Mouse (Mus musculus): ENCODE results near the gene Spats2l. TPM values are rescaled to one million over a fixed set of nuclear protein-coding genes. Genes with fewer than 3 reads are reported as not detected.
A peak's percentile ranks its signal among the peaks of the same experiment; 100 is the strongest.

The Spats2l gene
- polyA plus RNA-seq, 1 experiment = 2.2 TPM

DNA sequence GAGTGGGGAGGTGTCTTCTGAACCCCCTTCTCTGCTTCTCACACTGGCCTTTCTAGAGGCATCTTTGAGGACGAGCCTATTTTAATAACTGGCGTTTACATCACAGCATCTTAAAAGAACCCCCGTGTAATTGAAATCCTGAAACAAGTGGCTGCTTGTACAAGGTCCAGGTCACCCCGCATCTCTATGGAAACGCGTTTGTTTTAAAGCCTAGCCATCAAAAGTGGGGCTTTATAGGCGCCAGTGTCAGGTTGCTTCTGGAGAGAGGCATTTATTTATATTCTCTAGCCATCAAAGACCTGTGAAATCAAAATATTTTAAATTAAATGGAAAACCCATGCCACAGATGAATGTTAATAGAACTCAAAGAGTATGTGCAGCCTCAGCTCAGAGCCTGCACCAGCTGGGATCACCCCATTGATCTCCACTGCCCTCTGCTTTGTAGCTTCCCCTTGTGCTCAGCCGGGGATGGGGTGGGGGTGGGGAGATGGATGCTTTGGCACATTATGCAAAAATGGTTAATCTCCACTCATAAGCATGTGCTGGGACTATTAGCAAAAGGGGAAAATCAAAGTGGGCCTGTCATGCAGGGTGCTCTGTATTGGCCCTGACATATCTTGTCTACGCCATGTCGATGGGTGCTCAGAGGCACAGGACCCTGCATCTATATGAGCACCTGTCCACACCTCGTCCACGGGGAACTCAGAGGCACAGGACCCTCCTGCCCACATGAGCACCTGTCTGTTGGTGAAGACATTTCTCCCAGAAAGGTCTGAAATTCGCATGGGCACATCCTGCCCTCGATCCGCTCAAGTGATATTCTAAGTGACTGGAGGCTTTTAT lies 73.1 kb downstream of the Spats2l start:
- no peak overlapping the region for H3K27ac ChIP-seq (replicated peaks; ENCODE audit: low read depth, low read length)
- H3K4me1 ChIP-seq (ENCODE audit: control insufficient read depth, insufficient read depth, insufficient read length, low read length) = no peaks in the 10 kb centered on the region
- no peak overlapping the region for H3K4me3 ChIP-seq (ENCODE audit: insufficient read depth, low read depth, low read length)

DNA sequence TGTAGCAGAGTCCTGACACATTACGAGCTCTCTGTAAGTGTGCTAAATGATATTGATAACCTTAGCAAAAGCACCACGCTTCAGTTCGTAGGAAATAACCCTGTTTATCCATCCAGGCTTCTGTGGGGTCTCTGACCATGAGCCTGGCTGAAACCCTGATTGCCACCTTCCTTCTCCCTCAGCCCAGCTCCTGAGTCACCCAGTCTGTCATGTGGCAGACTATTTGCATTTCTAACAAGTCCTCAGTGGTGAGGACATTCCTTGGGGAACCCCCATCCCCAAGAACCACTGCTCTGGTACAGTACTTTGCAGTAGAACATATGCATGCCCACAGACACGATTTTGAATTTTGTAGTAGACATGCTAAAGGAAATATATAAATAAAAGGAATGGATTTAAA lies 75.1 kb downstream of the Spats2l start:
- H3K4me1 ChIP-seq (ENCODE audit: control insufficient read depth, insufficient read depth, insufficient read length, low read length) = peaks cover 6% of the 10 kb centered on the region; the same call in 1 of the 2 replicates
- H3K4me3 ChIP-seq (ENCODE audit: insufficient read depth, low read depth, low read length) = no peak overlapping the region
- no peak overlapping the region for H3K27ac ChIP-seq (replicated peaks; ENCODE audit: low read depth, low read length)

DNA sequence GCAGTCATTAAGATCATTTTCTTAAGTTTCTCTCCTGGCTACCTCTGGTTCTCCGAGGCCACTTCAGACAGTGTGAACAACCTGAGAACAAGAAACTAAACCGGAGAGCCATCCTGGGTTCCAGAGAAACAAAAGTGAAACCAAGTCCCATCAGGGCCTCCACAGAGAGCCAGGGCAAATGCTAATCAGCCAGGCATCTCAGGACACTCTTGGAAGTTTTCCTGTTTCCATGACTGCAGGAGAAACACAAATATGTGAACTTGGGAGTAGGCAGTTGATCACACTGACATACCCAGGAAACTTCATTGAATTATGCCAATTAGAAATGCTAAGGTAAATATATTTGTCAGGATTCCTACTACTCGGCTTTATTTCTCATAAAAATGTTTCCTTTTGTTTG lies 76.0 kb downstream of the Spats2l start:
- Histone ChIP-seq H3K4me3 (ENCODE audit: insufficient read depth, low read depth, low read length) (no peak overlapping the region), H3K4me1 (ENCODE audit: control insufficient read depth, insufficient read depth, insufficient read length, low read length) (peaks cover 6% of the 10 kb centered on the region; the same call in 1 of the 2 replicates), H3K27ac (replicated peaks; ENCODE audit: low read depth, low read length) (no peak overlapping the region; the same call in 1 of the 2 replicates)

DNA sequence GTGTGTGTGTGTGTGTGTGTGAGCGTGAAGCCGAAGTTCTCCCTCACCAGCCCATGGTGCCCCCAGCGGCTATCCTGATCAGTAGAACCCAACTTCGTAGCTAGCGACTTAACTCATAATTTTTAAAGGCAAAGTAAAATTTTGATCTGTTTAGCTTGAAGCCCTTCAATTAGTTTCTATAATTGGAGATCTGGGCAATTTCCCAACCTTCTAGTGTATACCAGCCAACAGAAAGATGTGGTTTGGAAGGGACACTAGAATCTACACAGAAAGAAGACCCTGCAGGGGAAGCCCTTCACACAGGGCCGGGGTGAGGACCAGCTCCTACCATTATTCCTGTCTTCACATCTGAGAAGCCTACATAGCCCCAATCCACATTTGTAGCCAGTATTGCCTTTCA lies 77.9 kb downstream of the Spats2l start:
- Histone ChIP-seq H3K27ac (replicated peaks; ENCODE audit: low read depth, low read length) (no peak overlapping the region), H3K4me1 (ENCODE audit: control insufficient read depth, insufficient read depth, insufficient read length, low read length) (peaks cover 6% of the 10 kb centered on the region; the same call in 1 of the 2 replicates), H3K4me3 (ENCODE audit: insufficient read depth, low read depth, low read length) (no peak overlapping the region)

DNA sequence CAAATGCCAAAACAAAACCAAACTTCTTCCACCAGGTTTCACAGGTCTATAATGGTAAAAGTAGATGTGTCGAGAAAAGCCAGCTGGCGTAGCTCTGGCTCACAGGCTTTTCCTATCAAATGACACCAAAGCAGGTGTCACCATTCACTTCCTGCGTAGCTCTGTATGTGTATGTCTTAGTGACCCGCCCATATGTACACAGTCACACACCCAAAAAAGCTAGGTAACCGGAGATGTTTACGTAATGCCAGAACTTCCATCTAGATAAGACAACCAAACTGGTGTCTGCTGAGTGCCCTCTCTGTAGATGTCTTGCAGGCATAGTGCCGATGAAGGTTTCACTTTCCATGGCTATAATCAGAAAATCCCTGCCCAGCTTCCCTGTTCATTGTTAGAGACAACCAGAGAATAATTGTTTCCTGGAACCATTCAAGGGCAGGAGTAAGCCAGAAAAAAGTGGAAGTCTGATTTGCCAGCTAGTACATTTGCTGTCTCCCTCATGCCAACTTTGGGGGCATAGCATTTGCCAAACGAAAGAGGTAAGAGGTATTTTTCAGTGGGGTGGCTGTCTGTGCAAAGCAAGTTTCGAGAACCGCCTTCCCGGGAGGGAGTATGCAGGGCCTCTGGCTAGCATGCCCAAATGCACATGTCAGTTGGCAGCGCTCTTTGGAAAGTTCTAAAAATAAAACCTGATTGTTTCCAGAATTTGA lies 78.8 kb downstream of the Spats2l start:
- H3K4me1 ChIP-seq (ENCODE audit: control insufficient read depth, insufficient read depth, insufficient read length, low read length) = peaks cover 6% of the 10 kb centered on the region; the same call in 1 of the 2 replicates
- H3K4me3 ChIP-seq (ENCODE audit: insufficient read depth, low read depth, low read length) = no peak overlapping the region; the same call in 1 of the 2 replicates
- H3K27ac ChIP-seq (replicated peaks; ENCODE audit: low read depth, low read length) = 0 out of 2 replicates have a peak overlapping the region, but pooled peaks have one; percentile 10

DNA sequence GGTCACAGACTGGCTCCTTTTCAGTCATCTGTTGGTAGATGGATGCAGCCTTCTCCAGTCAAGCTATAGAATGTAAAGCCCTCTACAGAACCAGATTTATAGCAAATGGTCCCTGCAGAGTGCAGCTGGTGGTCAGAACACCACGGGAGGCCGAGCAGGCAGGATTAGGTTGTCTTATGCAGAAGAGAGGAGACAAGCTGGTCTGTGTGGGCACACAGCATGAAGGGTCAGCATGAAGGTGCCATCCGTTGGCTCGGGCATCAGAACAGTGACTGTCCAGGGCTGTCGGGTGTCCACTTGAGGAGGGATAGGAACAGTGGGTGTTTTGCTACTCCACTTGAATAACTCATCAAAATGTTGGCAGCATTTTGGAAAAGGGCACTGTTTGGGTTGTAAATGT lies 83.8 kb downstream of the Spats2l start:
- H3K4me3 ChIP-seq (ENCODE audit: insufficient read depth, low read depth, low read length) = no peak overlapping the region
- H3K27ac ChIP-seq (replicated peaks; ENCODE audit: low read depth, low read length) = no peak overlapping the region
- peaks cover 4% of the 10 kb centered on the region; the same call in 1 of the 2 replicates for H3K4me1 ChIP-seq (ENCODE audit: control insufficient read depth, insufficient read depth, insufficient read length, low read length)

DNA sequence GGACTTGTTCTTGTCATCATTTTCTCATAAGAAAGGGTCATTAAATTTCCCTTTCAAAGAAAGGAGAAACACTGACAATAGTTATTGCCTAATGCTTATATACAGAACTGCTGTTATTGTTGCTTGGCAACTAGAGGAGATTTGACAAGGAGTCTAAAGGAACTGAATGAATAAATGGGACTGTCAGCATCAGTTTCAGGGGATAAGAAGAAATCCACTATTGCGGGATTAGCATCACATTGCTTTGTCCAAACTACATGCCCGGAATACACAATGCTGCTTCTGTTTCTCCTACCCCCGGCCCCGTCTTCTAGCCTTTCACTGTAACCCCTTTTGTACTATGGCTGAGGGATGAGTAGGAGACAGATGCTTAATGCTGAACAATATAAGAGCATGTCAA lies 88.1 kb downstream of the Spats2l start:
- Histone ChIP-seq H3K27ac (replicated peaks; ENCODE audit: low read depth, low read length) (no peak overlapping the region), H3K4me1 (ENCODE audit: control insufficient read depth, insufficient read depth, insufficient read length, low read length) (no peaks in the 10 kb centered on the region)

DNA sequence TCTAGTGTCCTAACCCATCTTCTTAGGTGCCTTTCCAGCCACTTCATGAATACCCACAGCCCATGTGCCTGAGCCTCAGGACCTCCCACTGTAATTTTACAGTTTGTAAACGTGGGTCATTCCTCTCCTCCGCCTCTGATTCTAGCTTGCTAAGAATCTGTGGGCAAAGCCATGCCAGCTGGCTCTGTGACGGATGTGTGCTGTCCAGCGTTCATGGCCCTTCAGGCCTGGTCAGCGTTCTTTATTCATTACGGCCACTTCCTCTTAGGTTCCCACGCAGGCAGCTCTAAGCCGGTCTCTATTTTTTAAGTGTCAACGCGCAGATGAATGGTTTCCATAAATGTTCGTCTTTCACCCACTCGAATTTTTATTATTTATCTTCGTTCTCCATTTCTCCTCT lies 94.7 kb downstream of the Spats2l start:
- H3K4me1 ChIP-seq (ENCODE audit: control insufficient read depth, insufficient read depth, insufficient read length, low read length) = no peaks in the 10 kb centered on the region

More for the DNA sequence above, 88.1 kb downstream of the Spats2l start:
- H3K4me3 ChIP-seq (ENCODE audit: insufficient read depth, low read depth, low read length) = no peak overlapping the region

DNA sequence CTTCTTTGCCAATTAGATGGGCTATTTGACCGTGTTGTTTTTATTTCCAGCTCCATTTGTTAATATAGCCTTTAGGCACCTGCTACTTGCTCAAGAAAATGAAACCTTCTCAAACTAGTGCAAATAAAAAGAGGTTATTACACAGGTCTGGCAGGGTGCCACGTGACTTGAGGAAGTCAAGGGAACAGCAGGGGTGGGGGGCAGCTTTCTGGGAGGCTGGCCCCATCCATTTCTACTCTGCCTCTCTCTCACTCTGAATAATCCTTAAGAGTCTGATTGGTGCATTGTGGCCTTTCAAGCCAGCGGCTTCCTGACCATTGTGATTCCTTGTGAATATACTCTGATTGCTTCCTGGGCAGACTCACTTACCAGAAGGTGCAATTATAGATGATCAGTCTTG lies 98.0 kb downstream of the Spats2l start:
- H3K27ac ChIP-seq (replicated peaks; ENCODE audit: low read depth, low read length) = no peak overlapping the region
- H3K4me1 ChIP-seq (ENCODE audit: control insufficient read depth, insufficient read depth, insufficient read length, low read length) = no peaks in the 10 kb centered on the region
- no peak overlapping the region for H3K4me3 ChIP-seq (ENCODE audit: insufficient read depth, low read depth, low read length)

More for the DNA sequence above, 94.7 kb downstream of the Spats2l start:
- Histone ChIP-seq H3K27ac (replicated peaks; ENCODE audit: low read depth, low read length) (no peak overlapping the region), H3K4me3 (ENCODE audit: insufficient read depth, low read depth, low read length) (no peak overlapping the region)

DNA sequence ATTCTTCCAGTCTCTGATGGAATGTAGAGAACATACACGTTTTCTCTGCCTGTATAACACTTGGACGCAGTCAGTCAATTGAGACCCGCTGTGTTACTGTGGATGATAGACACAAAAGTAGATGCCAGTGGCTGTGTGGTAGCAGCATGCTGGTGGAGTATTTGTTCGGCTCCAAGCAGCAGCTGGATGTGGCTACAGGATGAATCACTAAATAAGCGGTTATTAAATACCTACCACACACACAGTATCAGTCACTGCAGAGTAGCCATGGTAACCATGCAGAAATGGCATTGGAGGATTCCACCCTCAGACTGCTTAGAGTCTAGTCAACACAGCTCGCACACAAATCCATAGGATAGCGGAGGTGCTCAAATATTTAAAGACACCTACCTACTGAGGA lies 100.0 kb downstream of the Spats2l start:
- Histone ChIP-seq H3K4me3 (ENCODE audit: insufficient read depth, low read depth, low read length) (no peak overlapping the region), H3K27ac (replicated peaks; ENCODE audit: low read depth, low read length) (no peak overlapping the region), H3K4me1 (ENCODE audit: control insufficient read depth, insufficient read depth, insufficient read length, low read length) (no peaks in the 10 kb centered on the region)

DNA sequence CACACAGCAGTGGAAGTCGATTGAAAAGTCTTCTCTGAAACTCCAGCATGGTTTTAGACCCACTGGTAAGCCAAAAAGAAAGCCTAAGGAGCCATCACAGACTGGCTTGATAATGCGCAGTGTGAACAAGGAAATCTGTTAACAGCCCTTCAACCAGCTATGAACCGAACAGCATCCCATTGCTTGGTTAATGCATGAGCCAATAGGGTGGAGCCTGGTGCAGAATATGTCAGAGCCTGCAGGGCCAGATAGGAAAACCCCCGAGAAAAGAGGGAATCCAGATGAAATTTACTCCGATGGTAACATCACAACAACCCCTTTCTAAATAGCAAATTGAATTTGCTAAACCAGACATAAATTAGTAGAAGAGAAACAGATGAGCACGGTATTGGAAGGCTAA lies 101.1 kb downstream of the Spats2l start:
- Histone ChIP-seq H3K27ac (replicated peaks; ENCODE audit: low read depth, low read length) (no peak overlapping the region), H3K4me1 (ENCODE audit: control insufficient read depth, insufficient read depth, insufficient read length, low read length) (no peaks in the 10 kb centered on the region), H3K4me3 (ENCODE audit: insufficient read depth, low read depth, low read length) (no peak overlapping the region)

DNA sequence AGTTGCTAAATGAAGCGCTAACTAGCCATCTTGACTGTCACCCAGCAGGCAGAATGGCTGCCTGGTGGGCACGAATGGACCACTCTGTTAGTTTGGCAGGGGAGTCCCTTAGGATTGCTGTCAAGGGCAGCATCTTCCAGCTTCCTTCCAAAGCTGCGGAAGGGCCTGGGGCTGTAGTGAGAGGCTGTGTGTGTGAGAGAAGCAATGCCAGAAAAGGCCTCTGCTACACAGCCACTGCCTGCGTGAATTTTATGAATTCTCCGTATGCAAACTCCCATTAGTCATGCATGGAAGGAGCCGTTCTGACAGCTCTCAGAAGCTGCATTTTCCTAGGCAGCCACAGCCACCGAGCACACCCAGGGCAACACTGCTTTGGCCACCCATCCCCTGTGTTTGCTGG lies 101.5 kb downstream of the Spats2l start:
- H3K27ac ChIP-seq (replicated peaks; ENCODE audit: low read depth, low read length) = no peak overlapping the region
- no peak overlapping the region for H3K4me3 ChIP-seq (ENCODE audit: insufficient read depth, low read depth, low read length)
- H3K4me1 ChIP-seq (ENCODE audit: control insufficient read depth, insufficient read depth, insufficient read length, low read length) = no peaks in the 10 kb centered on the region

DNA sequence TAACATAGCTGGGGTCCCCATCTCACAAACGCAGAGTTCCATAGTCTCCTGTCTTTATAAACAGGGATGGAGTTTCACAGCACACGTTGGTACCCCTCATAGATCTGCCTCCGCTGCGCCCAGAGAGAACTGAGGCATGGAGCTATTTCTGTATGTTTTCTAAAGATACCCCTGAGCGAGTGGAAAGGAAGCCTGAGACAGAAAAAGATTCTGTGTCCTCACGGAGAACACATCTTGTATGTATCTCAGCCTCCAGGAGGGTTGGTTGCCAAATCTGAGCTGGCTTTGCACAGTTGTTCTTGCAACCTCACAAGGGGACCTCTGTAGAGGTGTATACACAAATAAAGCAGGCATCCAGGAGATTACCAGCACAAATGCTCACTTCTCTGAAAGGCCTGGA lies 105.0 kb downstream of the Spats2l start:
- no peak overlapping the region for H3K27ac ChIP-seq (replicated peaks; ENCODE audit: low read depth, low read length)

DNA sequence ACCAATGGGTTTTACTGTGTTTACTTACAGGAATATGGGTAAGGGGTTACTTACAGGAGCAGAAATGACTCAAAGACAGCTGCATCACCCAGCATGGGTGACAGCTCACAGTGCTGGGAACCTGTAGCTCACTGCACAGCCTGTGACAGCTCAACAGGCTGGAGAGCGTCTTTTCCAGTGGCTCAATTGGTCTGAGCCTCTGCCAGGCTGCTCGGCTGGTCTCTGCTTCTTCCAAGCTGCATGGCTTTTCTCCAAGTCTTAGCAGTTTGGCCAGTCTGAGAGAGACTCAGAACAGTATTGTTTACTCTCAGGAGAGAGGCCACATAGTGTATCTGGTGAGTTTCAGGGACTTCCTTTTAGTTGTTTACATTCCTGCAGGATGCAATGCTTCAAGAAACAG lies 110.9 kb downstream of the Spats2l start:
- no peaks in the 10 kb centered on the region for H3K4me1 ChIP-seq (ENCODE audit: control insufficient read depth, insufficient read depth, insufficient read length, low read length)
- H3K4me3 ChIP-seq (ENCODE audit: insufficient read depth, low read depth, low read length) = no peak overlapping the region
- no peak overlapping the region for H3K27ac ChIP-seq (replicated peaks; ENCODE audit: low read depth, low read length)

More for the DNA sequence above, 105.0 kb downstream of the Spats2l start:
- Histone ChIP-seq H3K4me1 (ENCODE audit: control insufficient read depth, insufficient read depth, insufficient read length, low read length) (no peaks in the 10 kb centered on the region), H3K4me3 (ENCODE audit: insufficient read depth, low read depth, low read length) (no peak overlapping the region)

DNA sequence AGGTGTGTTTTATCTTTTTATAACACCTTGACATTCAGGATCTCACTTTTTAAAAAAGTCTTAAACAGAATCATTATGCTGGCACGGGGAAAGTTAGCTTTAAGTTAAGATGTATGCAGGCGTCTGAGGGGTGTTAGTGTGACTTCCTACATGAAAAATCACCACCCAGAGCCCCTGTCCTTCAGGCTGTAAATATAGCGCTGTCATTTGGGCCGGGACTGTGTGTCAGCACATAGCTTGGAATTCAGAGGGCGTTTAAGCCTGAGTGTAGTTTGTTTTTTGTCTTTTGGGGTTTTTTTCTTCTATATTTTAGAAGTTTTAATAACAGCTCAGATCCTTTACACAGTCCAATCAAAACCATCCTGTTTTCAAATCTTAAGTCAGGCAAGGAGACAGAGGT lies 115.8 kb downstream of the Spats2l start:
- no peak overlapping the region for H3K4me3 ChIP-seq (ENCODE audit: insufficient read depth, low read depth, low read length)
- no peaks in the 10 kb centered on the region for H3K4me1 ChIP-seq (ENCODE audit: control insufficient read depth, insufficient read depth, insufficient read length, low read length)
- H3K27ac ChIP-seq (replicated peaks; ENCODE audit: low read depth, low read length) = no peak overlapping the region

Data from brown adipose tissue, adult 24 weeks (tissue).